Mouse (Mus musculus): ENCODE data around the gene Nudt17.

The Nudt17 gene

GRCm38 (mm10) chr3:96719173-96719572, 10.8 kb upstream of the Nudt17 start:
- TF ChIP-seq GATA4 (IDR thresholded peaks at IDR 0.05; ENCODE audit: insufficient replicate concordance, low read length): no peak

- TF ChIP-seq GATA4 (IDR thresholded peaks at IDR 0.05; ENCODE audit: insufficient replicate concordance, low read length): no peak
Observed at GRCm38 (mm10) chr3:96715854-96716253, 7.5 kb upstream of the Nudt17 start.

GRCm38 (mm10) chr3:96714286-96714685, 5.9 kb upstream of the Nudt17 start:
- no peak for TF ChIP-seq GATA4 (IDR thresholded peaks at IDR 0.05; ENCODE audit: insufficient replicate concordance, low read length)

- no peak for TF ChIP-seq GATA4 (IDR thresholded peaks at IDR 0.05; ENCODE audit: insufficient replicate concordance, low read length)
Observed at GRCm38 (mm10) chr3:96708684-96709064, 312 bp upstream of the Nudt17 start.

GRCm38 (mm10) chr3:96706984-96707383, 1.4 kb downstream of the Nudt17 start:
- no peak for TF ChIP-seq GATA4 (IDR thresholded peaks at IDR 0.05; ENCODE audit: insufficient replicate concordance, low read length)

GRCm38 (mm10) chr3:96706217-96706616, 2.1 kb downstream of the Nudt17 start:
- TF ChIP-seq GATA4 (IDR thresholded peaks at IDR 0.05; ENCODE audit: insufficient replicate concordance, low read length): no peak

- no peak for TF ChIP-seq GATA4 (IDR thresholded peaks at IDR 0.05; ENCODE audit: insufficient replicate concordance, low read length)
Observed at GRCm38 (mm10) chr3:96704778-96705177, 3.6 kb downstream of the Nudt17 start.

GRCm38 (mm10) chr3:96701003-96701402, 7.4 kb downstream of the Nudt17 start:
- no peak for TF ChIP-seq GATA4 (IDR thresholded peaks at IDR 0.05; ENCODE audit: insufficient replicate concordance, low read length)

GRCm38 (mm10) chr3:96700376-96700775, 8.0 kb downstream of the Nudt17 start:
- TF ChIP-seq GATA4 (IDR thresholded peaks at IDR 0.05; ENCODE audit: insufficient replicate concordance, low read length): no peak

GRCm38 (mm10) chr3:96698993-96699690, 9.2 kb downstream of the Nudt17 start:
- no peak for TF ChIP-seq GATA4 (IDR thresholded peaks at IDR 0.05; ENCODE audit: insufficient replicate concordance, low read length)

GRCm38 (mm10) chr3:96696766-96697732, 11.3 kb downstream of the Nudt17 start:
- no peak for TF ChIP-seq GATA4 (IDR thresholded peaks at IDR 0.05; ENCODE audit: insufficient replicate concordance, low read length)

- TF ChIP-seq GATA4 (IDR thresholded peaks at IDR 0.05; ENCODE audit: insufficient replicate concordance, low read length): no peak
Observed at GRCm38 (mm10) chr3:96696198-96696765, 12.1 kb downstream of the Nudt17 start, which contains the start of gene Pias3. TSS of gene Pias3 (plus strand) at chr3:96696384.

- no peak for TF ChIP-seq GATA4 (IDR thresholded peaks at IDR 0.05; ENCODE audit: insufficient replicate concordance, low read length)
Observed at GRCm38 (mm10) chr3:96693579-96693978, 14.8 kb downstream of the Nudt17 start.

GRCm38 (mm10) chr3:96692506-96692905, 15.9 kb downstream of the Nudt17 start:
- no peak for TF ChIP-seq GATA4 (IDR thresholded peaks at IDR 0.05; ENCODE audit: insufficient replicate concordance, low read length)

GRCm38 (mm10) chr3:96690298-96690697, 18.1 kb downstream of the Nudt17 start:
- no peak for TF ChIP-seq GATA4 (IDR thresholded peaks at IDR 0.05; ENCODE audit: insufficient replicate concordance, low read length)

- TF ChIP-seq GATA4 (IDR thresholded peaks at IDR 0.05; ENCODE audit: insufficient replicate concordance, low read length): no peak
Observed at GRCm38 (mm10) chr3:96688854-96689253, 19.5 kb downstream of the Nudt17 start.

Data from liver, adult (tissue).